Mouse (Mus musculus) midbrain, embryonic 13.5 days (tissue): ENCODE data around the gene Olfr1215. TPM values are rescaled to one million over a fixed set of nuclear protein-coding genes. Genes with fewer than 3 reads are reported as not detected.
"Not testable (repeated sequence)": the region's sequence is repeated elsewhere in the genome, so short reads cannot be mapped to it uniquely, and the experiment has no call there.

Source experiments
- ATAC-seq: fragments of 200-750 bp; cut with Nextera tagmentation; 2 replicates; pipeline ENCODE4 v1.8.0; 2017; ENCODE audit warnings: mild to moderate bottlenecking, moderate TSS enrichment, moderate library complexity
- H3K27ac ChIP-seq: fragments of 300-500 bp; sonication (generic); 2 replicates; pipeline ENCODE4 v1.5.1; 2015; ENCODE audit warnings: inconsistent platforms, mild to moderate bottlenecking, moderate library complexity
- H3K27me3 ChIP-seq: fragments of 300-500 bp; sonication (generic); 2 replicates; pipeline ENCODE4 v1.6.1; 2015; ENCODE audit warnings: mild to moderate bottlenecking, inconsistent platforms
- H3K36me3 ChIP-seq: fragments of 300-500 bp; sonication (generic); 2 replicates; pipeline ENCODE4 v1.6.1; 2015; ENCODE audit warnings: mild to moderate bottlenecking, inconsistent platforms
- H3K4me1 ChIP-seq: fragments of 300-500 bp; sonication (generic); replicated peaks from 2 replicates; pipeline ENCODE4 v1.6.1; 2015; ENCODE audit warnings: inconsistent platforms
- H3K4me2 ChIP-seq: fragments of 300-500 bp; sonication (generic); replicated peaks from 2 replicates; pipeline ENCODE4 v1.6.1; 2015; ENCODE audit warnings: moderate library complexity, mild to moderate bottlenecking, inconsistent platforms
- H3K4me3 ChIP-seq: fragments of 300-500 bp; sonication (generic); replicated peaks from 2 replicates; pipeline ENCODE4 v1.5.1; 2015; ENCODE audit warnings: mild to moderate bottlenecking, inconsistent platforms
- H3K9ac ChIP-seq: fragments of 300-500 bp; sonication (generic); replicated peaks from 2 replicates; pipeline ENCODE4 v1.6.1; 2015; ENCODE audit warnings: mild to moderate bottlenecking, inconsistent platforms
- H3K9me3 ChIP-seq: fragments of 300-500 bp; sonication (generic); 2 replicates; pipeline ENCODE4 v1.6.1; 2016; ENCODE audit warnings: mild to moderate bottlenecking, inconsistent platforms
- WGBS: fragments of 180-500 bp; shearing (Covaris S2); methylation state at CpG from one replicate; pipeline ENCODE4 v1.1.7; 2015; 5-methylcytosine and 5-hydroxymethylcytosine counted together
- polyA plus RNA-seq: library from polyadenylated mRNA; unstranded; fragments of >200 nt; fragmentation: Nextera tagmentation; extraction: Ambion mirVana; gene quantifications from 2 replicates; pipeline ENCODE4 v1.2.1, GENCODE M21; 2015

Olfr1215 gene
- polyA plus RNA-seq: not detected in 2 replicates

DNA sequence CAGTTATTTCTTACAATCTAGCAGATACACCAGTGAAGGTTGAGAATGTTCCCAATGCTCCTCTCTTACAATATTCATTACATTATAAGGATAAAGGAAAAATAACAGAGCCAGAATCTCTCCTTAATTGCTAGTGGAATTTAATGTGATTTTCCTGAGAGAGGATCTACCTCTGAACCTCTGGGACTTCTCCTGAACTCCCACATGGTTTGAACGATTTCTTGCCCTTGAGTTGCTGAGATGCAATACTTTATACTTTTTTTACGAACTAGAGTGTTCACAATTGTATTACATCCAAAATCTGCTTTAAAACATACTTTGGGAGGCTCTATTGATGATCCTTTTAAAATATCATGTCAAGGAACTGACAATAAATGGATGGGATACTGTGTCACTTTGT, at the start of gene Olfr1215:
Olfr1215 (minus strand) TSS at position 101 of the 400 bp plus-strand sequence.
- no peak for ATAC-seq
- H3K36me3 ChIP-seq: no peaks in the 10 kb centered on the region
- no peaks in the 10 kb centered on the region for H3K27me3 ChIP-seq
- no peak within 1 kb of the TSS for H3K4me3 ChIP-seq
- no peak within 1 kb of the TSS for H3K9ac ChIP-seq
- no peaks in the 10 kb centered on the region for H3K9me3 ChIP-seq
- H3K4me2 ChIP-seq: no peak within 1 kb of the TSS
- no peak within 1 kb of the TSS for H3K27ac ChIP-seq
- WGBS: 71% methylated on average over 2 of the region's 2 CpGs
- no peaks in the 10 kb centered on the region for H3K4me1 ChIP-seq

DNA sequence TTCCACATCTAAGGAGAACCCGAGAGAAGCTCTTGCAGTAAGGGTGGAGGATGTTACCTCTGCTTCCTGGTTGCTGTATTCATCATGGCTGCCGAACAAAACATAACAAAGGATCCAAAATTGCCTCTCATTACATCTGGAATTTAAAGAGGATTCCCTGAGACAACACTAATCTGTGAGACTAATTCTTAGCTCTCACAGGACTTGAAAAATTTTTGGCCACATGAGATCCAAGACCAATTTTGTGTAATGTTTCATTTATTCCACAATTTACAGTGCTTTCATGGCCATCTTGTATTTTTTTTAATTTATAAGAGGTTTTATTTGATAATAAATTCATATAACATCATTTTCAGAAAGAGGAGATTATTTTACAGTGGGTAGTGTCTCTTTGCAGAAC, 25.2 kb upstream of the Olfr1215 start, which contains the start of gene Olfr1217:
Olfr1217 (minus strand) TSS at position 101 of the 400 bp plus-strand sequence.
- H3K9ac ChIP-seq: no peak within 1 kb of the TSS
- H3K36me3 ChIP-seq: no peaks in the 10 kb centered on the region
- no peak within 1 kb of the TSS for H3K4me3 ChIP-seq
- WGBS: 76% methylated on average over 2 of the region's 2 CpGs
- H3K27ac ChIP-seq: no peak within 1 kb of the TSS
- no peaks in the 10 kb centered on the region for H3K27me3 ChIP-seq
- no peaks in the 10 kb centered on the region for H3K4me1 ChIP-seq
- no peak within 1 kb of the TSS for H3K4me2 ChIP-seq
- no peaks in the 10 kb centered on the region for H3K9me3 ChIP-seq
- no peak for ATAC-seq

DNA sequence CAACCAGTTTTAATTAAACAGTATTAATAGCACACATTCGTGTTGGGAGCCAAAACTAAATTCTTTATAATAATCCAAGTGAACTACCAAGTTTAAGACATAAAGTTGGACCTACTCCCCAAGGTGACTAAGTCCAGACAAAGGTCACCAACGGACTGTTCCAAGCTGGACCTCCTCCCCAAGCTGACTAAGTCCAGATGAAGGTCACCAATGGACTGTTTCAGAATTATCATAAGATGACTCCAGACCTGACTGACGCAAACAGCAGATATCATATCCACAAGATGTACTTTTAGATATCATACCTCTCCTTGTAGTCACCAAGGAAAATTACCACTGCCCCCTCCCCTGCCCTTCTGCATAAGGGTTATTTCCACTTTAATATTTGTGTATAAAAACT, 14.7 kb upstream of the Olfr1215 start:
- not testable (repeated sequence) for H3K9ac ChIP-seq, H3K36me3 ChIP-seq, H3K27me3 ChIP-seq, H3K4me2 ChIP-seq, H3K4me3 ChIP-seq, H3K4me1 ChIP-seq, ATAC-seq, H3K9me3 ChIP-seq, H3K27ac ChIP-seq
- WGBS: 80% methylated on average over 3 of the region's 3 CpGs

DNA sequence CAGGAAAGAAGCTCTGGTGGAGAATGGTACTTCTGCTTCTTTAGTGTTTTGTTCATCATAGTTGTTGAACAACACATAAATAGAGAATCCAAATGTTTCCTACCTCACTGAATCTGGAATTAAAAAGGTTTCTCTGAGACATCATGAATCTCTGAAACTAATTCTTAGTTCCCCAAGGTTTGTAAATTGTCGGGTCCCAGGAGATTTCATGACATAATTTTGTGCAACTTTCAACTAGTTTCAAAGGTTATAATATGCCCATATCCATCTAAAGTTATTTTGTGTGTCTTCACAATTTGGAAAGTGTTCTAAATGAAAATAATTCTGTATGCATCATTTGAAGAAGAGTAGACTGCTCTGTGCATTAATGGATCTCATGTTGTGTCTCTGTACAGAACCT, 11.5 kb upstream of the Olfr1215 start, which contains the start of gene Olfr1216:
Olfr1216 (minus strand) TSS at position 101 of the 400 bp plus-strand sequence.
- H3K9me3 ChIP-seq: no peaks in the 10 kb centered on the region
- H3K4me2 ChIP-seq: no peak within 1 kb of the TSS
- H3K4me3 ChIP-seq: no peak within 1 kb of the TSS
- 88% methylated on average over 1 of the region's 1 CpGs for WGBS
- no peaks in the 10 kb centered on the region for H3K27me3 ChIP-seq
- no peak within 1 kb of the TSS for H3K27ac ChIP-seq
- no peaks in the 10 kb centered on the region for H3K36me3 ChIP-seq
- ATAC-seq: no peak
- H3K9ac ChIP-seq: no peak within 1 kb of the TSS
- no peaks in the 10 kb centered on the region for H3K4me1 ChIP-seq

DNA sequence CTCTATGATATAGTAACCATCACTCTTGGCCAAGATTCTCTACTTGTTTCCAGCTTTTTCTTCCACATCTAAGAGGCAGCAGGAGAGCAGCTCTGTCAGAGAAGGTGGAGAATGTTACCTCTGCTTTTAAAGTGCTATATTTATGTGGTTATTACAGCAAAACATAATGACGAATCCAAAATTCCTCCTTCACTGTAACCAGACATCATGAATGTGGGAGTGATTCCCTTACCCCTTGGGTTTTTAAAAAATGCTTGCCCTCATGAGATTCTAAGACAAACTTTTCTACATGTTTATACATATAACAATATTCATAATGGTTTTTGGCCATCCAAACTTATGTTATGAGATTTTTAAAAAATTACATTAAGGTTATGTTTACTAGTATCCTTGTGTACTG, 14.2 kb downstream of the Olfr1215 start, which contains the start of gene Olfr1214:
Olfr1214 (minus strand) TSS at position 101 of the 400 bp plus-strand sequence.
- Histone ChIP-seq H3K4me2 (no peak within 1 kb of the TSS), H3K27ac (no peak within 1 kb of the TSS), H3K9me3 (no peaks in the 10 kb centered on the region)

DNA sequence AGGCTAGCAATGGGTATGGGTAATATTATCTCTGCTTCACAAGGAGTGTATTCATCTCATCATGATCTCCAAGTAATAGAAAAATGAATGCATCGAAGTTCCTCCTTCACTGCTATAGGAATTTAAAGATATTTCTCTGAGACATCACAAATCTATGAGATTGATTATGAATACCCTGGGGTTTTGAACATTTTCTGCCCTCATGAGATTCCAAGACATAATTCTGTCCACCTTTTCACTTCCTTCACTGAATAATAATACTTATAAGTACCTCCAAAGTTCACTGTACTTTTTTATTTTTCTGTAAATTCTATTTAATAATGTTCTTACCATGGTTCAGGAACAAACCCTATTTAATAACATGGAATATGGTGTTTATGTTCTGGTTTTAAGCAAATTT, 26.6 kb downstream of the Olfr1215 start, which contains the start of gene Gm13762:
Gm13762 (minus strand) TSS at position 101 of the 400 bp plus-strand sequence.
- WGBS: 90% methylated on average over 1 of the region's 1 CpGs
- Histone ChIP-seq H3K4me1 (no peaks in the 10 kb centered on the region), H3K9me3 (no peaks in the 10 kb centered on the region), H3K27me3 (no peaks in the 10 kb centered on the region), H3K4me3 (no peak within 1 kb of the TSS), H3K9ac (no peak within 1 kb of the TSS), H3K36me3 (no peaks in the 10 kb centered on the region), H3K4me2 (no peak within 1 kb of the TSS), H3K27ac (no peak within 1 kb of the TSS)
- no peak for ATAC-seq

More for the DNA sequence above, 14.2 kb downstream of the Olfr1215 start, which contains the start of gene Olfr1214:
- H3K4me3 ChIP-seq: no peak within 1 kb of the TSS
- no peaks in the 10 kb centered on the region for H3K4me1 ChIP-seq
- 92% methylated on average over 1 of the region's 1 CpGs for WGBS
- H3K36me3 ChIP-seq: no peaks in the 10 kb centered on the region
- no peak within 1 kb of the TSS for H3K9ac ChIP-seq
- ATAC-seq: no peak
- no peaks in the 10 kb centered on the region for H3K27me3 ChIP-seq

DNA sequence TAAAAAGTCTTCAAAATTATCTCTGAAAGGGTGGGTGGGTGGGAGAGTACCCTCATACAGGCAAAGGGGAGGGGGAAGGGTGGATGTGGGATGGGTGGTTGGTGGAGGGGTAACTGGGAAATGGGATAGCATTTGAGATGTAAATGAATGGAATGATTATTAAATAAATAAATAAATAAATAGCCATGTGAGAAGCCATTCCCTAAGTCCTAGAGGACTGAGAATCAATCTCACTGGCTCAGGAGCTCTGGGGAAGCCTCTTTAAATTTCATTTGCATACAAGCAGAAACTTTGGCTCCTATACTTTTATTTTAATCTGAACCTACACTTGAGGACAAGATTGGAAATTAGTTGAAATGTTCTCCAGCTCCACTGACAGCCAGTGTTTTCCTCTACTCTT, 53.1 kb downstream of the Olfr1215 start, which contains the start of gene Olfr1212:
Olfr1212 (plus strand) TSS at position 301 of the 400 bp plus-strand sequence.
- no peak for ATAC-seq
- Histone ChIP-seq H3K36me3 (no peaks in the 10 kb centered on the region), H3K4me3 (no peak within 1 kb of the TSS), H3K9ac (no peak within 1 kb of the TSS), H3K27ac (no peak within 1 kb of the TSS), H3K27me3 (no peaks in the 10 kb centered on the region), H3K9me3 (no peaks in the 10 kb centered on the region), H3K4me2 (no peak within 1 kb of the TSS), H3K4me1 (no peaks in the 10 kb centered on the region)

Other genes with a start within 250 kb of the Olfr1215 start
- not detected in 2 replicates for gene Olfr1199, start 246.5 kb downstream of the Olfr1215 start, polyA plus RNA-seq
- not detected in 2 replicates for gene Olfr1200, start 236.5 kb downstream of the Olfr1215 start, polyA plus RNA-seq
- gene Olfr1201, start 213.9 kb downstream of the Olfr1215 start, polyA plus RNA-seq: not detected in 2 replicates
- not detected in 2 replicates for gene Olfr1202, start 192.5 kb downstream of the Olfr1215 start, polyA plus RNA-seq
- not detected in 2 replicates for gene Olfr1205, start 177.2 kb downstream of the Olfr1215 start, polyA plus RNA-seq
- not detected in 2 replicates for gene Olfr1204, start 157.7 kb downstream of the Olfr1215 start, polyA plus RNA-seq
- gene Olfr1206, start 143.7 kb downstream of the Olfr1215 start, polyA plus RNA-seq: not detected in 2 replicates
- gene Olfr1208, start 104.7 kb downstream of the Olfr1215 start, polyA plus RNA-seq: not detected in 2 replicates
- gene Olfr1209, start 91.8 kb downstream of the Olfr1215 start, polyA plus RNA-seq: not detected in 2 replicates
- gene Olfr1211, start 68.9 kb downstream of the Olfr1215 start, polyA plus RNA-seq: not detected in 2 replicates
- not detected in 2 replicates for gene Olfr1212, start 53.0 kb downstream of the Olfr1215 start, polyA plus RNA-seq
- not detected in 2 replicates for gene Gm13762, start 26.7 kb downstream of the Olfr1215 start, polyA plus RNA-seq
- gene Olfr1214, start 14.3 kb downstream of the Olfr1215 start, polyA plus RNA-seq: not detected in 2 replicates
- not detected in 2 replicates for gene Olfr1216, start 11.4 kb upstream of the Olfr1215 start, polyA plus RNA-seq
- not detected in 2 replicates for gene Olfr1217, start 25.1 kb upstream of the Olfr1215 start, polyA plus RNA-seq
- gene Olfr1218, start 54.2 kb upstream of the Olfr1215 start, polyA plus RNA-seq: not detected in 2 replicates
- not detected in 2 replicates for gene Olfr1219, start 76.5 kb upstream of the Olfr1215 start, polyA plus RNA-seq
- gene Olfr1220, start 99.9 kb upstream of the Olfr1215 start, polyA plus RNA-seq: not detected in 2 replicates
- not detected in 2 replicates for gene Olfr1221, start 110.3 kb upstream of the Olfr1215 start, polyA plus RNA-seq
- not detected in 2 replicates for gene Olfr1222, start 126.1 kb upstream of the Olfr1215 start, polyA plus RNA-seq
- gene Olfr1223, start 144.6 kb upstream of the Olfr1215 start, polyA plus RNA-seq: not detected in 2 replicates
- gene Olfr1224-ps1, start 157.1 kb upstream of the Olfr1215 start, polyA plus RNA-seq: not detected in 2 replicates
- not detected in 2 replicates for gene Olfr1225, start 167.7 kb upstream of the Olfr1215 start, polyA plus RNA-seq
- gene Olfr1226, start 193.1 kb upstream of the Olfr1215 start, polyA plus RNA-seq: not detected in 2 replicates
- not detected in 2 replicates for gene Olfr1228, start 247.1 kb upstream of the Olfr1215 start, polyA plus RNA-seq